8 mouse cellular contexts compared by ENCODE assay signal in genomic region chr10:78747035-78747721, GRCm38 (mm10). TPM values are rescaled to one million over a fixed set of nuclear protein-coding genes. Genes with fewer than 3 reads are reported as not detected.
DNase-seq lines count a peak whose midpoint lies in the region; ATAC-seq and TF ChIP-seq lines count a peak whose summit lies in the region.

No protein-coding gene starts in this region.

- H3K9ac ChIP-seq in heart, adult 2 months (ENCODE audit: low read depth, low read length), result no peak overlapping the region; the same call in 1 of the 2 replicates
- H3K9ac ChIP-seq in hindbrain, embryonic 12.5 days, result 0 out of 2 replicates have a peak overlapping the region, but pooled peaks have one; percentile 33
- no peak overlapping the region for H3K9ac ChIP-seq in lung, embryonic 15.5 days

- H3K79me2 ChIP-seq in heart, adult 2 months (replicated peaks; ENCODE audit: control insufficient read depth, insufficient read depth, low read length), result no peaks in the 10 kb centered on the region

- H3K9me3 ChIP-seq in hindbrain, embryonic 12.5 days (replicated peaks), result no peaks in the 10 kb centered on the region
- no peaks in the 10 kb centered on the region for H3K9me3 ChIP-seq in lung, embryonic 15.5 days

- no peak overlapping the region for H3K4me3 ChIP-seq in heart, adult 2 months
- peak overlapping the region; percentile 33 for H3K4me3 ChIP-seq in hindbrain, embryonic 12.5 days
- peak overlapping the region; percentile 37 for H3K4me3 ChIP-seq in lung, embryonic 15.5 days

- WGBS in heart, adult 2 months, result 3% methylated on average over 27 of the region's 27 CpGs
- WGBS in hindbrain, embryonic 12.5 days, result 1% methylated on average over 27 of the region's 27 CpGs
- 2% methylated on average over 27 of the region's 27 CpGs for WGBS in lung, embryonic 15.5 days

- no peak for TF ChIP-seq POLR2A in heart, adult 2 months (IDR thresholded peaks at IDR 0.05; ENCODE audit: insufficient read depth, low read depth, low read length)

- no peaks in the 10 kb centered on the region; the same call in 1 of the 2 replicates for H3K4me1 ChIP-seq in heart, adult 2 months (ENCODE audit: control insufficient read depth, insufficient read depth, low read length)
- peaks cover 6% of the 10 kb centered on the region; the same call in 1 of the 2 replicates for H3K4me1 ChIP-seq in hindbrain, embryonic 12.5 days
- peaks cover 14% of the 10 kb centered on the region for H3K4me1 ChIP-seq in lung, embryonic 15.5 days

- TF ChIP-seq EP300 in heart, adult 2 months (IDR thresholded peaks at IDR 0.05; ENCODE audit: insufficient read depth, low read depth, low read length), result no peak

- intact Hi-C loops in heart, adult 2 months (cut with DNase I), result no loop called here

- no peaks in the 10 kb centered on the region for H3K27me3 ChIP-seq in heart, adult 2 months (ENCODE audit: control insufficient read depth, insufficient read depth, low read length)
- H3K27me3 ChIP-seq in hindbrain, embryonic 12.5 days, result peaks cover 6% of the 10 kb centered on the region; the same call in 1 of the 2 replicates
- H3K27me3 ChIP-seq in lung, embryonic 15.5 days, result no peaks in the 10 kb centered on the region; the same call in 1 of the 2 replicates

- no peak overlapping the region for H3K27ac ChIP-seq in heart, adult 2 months
- no peak overlapping the region for H3K27ac ChIP-seq in hindbrain, embryonic 12.5 days
- no peak overlapping the region for H3K27ac ChIP-seq in lung, embryonic 15.5 days

- H3K4me2 ChIP-seq in hindbrain, embryonic 12.5 days (replicated peaks), result peak overlapping the region; percentile 60
- H3K4me2 ChIP-seq in lung, embryonic 15.5 days, result peak overlapping the region; percentile 71

- ATAC-seq in hindbrain, embryonic 12.5 days (ENCODE audit: low FRiP score), result peak; percentile 84
- peak; percentile 71 for ATAC-seq in lung, embryonic 15.5 days (ENCODE audit: borderline replicate concordance, extremely low read depth, low FRiP score, low TSS enrichment)

- TF ChIP-seq CTCF in heart, adult 2 months (IDR thresholded peaks at IDR 0.05), result no peak

- H3K36me3 ChIP-seq in heart, adult 2 months (ENCODE audit: control insufficient read depth, insufficient read depth, low read length), result no peaks in the 10 kb centered on the region
- no peaks in the 10 kb centered on the region for H3K36me3 ChIP-seq in hindbrain, embryonic 12.5 days
- H3K36me3 ChIP-seq in lung, embryonic 15.5 days, result no peaks in the 10 kb centered on the region

- peak; percentile 83 for DNase-seq in heart, adult 11 months
- DNase-seq in heart, adult 2 months, result no peak
- DNase-seq in ES-CJ7 (ENCODE audit: low read depth, low spot score), result peak; percentile 96
- peak; percentile 76 for DNase-seq in embryo, embryonic 9.5 days (ENCODE audit: extremely low spot score)
- peak; percentile 56 for DNase-seq in right cerebral cortex, postnatal 25 days
- no peak for DNase-seq in thymus, postnatal 36 days

RNA-seq across cellular contexts. Expression of gene Ccdc105, which starts 5.7 kb away (rescaled TPM):
- total RNA-seq in heart, adult 2 months (2021), result not detected
- not detected in 2 replicates for polyA plus RNA-seq in heart, adult 2 months (2012; rRNA removed)
- 0.17 and 0.31 TPM in 2 replicates for polyA plus RNA-seq in hindbrain, embryonic 12.5 days (2016; fragmentation: Nextera tagmentation; extraction: Ambion mirVana)
- polyA plus RNA-seq in lung, embryonic 15.5 days (2015; fragmentation: Nextera tagmentation; extraction: Ambion mirVana), result 0.09 TPM in 1 of 2 replicates, not detected in the other

RNA-seq across cellular contexts. Expression of gene Casp14, which starts 29.1 kb away (rescaled TPM):
- total RNA-seq in heart, adult 2 months (2021), result not detected
- polyA plus RNA-seq in heart, adult 2 months (2012; rRNA removed), result not detected in 2 replicates
- polyA plus RNA-seq in hindbrain, embryonic 12.5 days (2016; fragmentation: Nextera tagmentation; extraction: Ambion mirVana), result 0.13 TPM in 1 of 2 replicates, not detected in the other
- 0.06 and 0.08 TPM in 2 replicates for polyA plus RNA-seq in lung, embryonic 15.5 days (2015; fragmentation: Nextera tagmentation; extraction: Ambion mirVana)

RNA-seq across cellular contexts. Expression of gene Slc1a6, which starts 33.1 kb away (rescaled TPM):
- total RNA-seq in heart, adult 2 months (2021), result not detected
- 0.04 and 0.15 TPM in 2 replicates for polyA plus RNA-seq in heart, adult 2 months (2012; rRNA removed)
- 2.0 and 2.2 TPM in 2 replicates for polyA plus RNA-seq in hindbrain, embryonic 12.5 days (2016; fragmentation: Nextera tagmentation; extraction: Ambion mirVana)
- polyA plus RNA-seq in lung, embryonic 15.5 days (2015; fragmentation: Nextera tagmentation; extraction: Ambion mirVana), result 1.1 and 1.2 TPM in 2 replicates

Comparison
In these comparisons a context has a peak if more than half of its experiments do, and no peak if none do; other contexts are left out.
1. DNase-seq: peak in heart, adult 11 months (single experiment), ES-CJ7 (single experiment), embryo, embryonic 9.5 days (single experiment) and right cerebral cortex, postnatal 25 days (single experiment); none in heart, adult 2 months (0 of 2) and thymus, postnatal 36 days (0 of 2).